Mouse (Mus musculus): ENCODE results near the gene Nop56. TPM values are rescaled to one million over a fixed set of nuclear protein-coding genes. Genes with fewer than 3 reads are reported as not detected.

Gene Nop56
- polyA plus RNA-seq (2015; fragmentation: Nextera tagmentation; extraction: Ambion mirVana), result 98.2 and 104 TPM in 2 replicates

DNA sequence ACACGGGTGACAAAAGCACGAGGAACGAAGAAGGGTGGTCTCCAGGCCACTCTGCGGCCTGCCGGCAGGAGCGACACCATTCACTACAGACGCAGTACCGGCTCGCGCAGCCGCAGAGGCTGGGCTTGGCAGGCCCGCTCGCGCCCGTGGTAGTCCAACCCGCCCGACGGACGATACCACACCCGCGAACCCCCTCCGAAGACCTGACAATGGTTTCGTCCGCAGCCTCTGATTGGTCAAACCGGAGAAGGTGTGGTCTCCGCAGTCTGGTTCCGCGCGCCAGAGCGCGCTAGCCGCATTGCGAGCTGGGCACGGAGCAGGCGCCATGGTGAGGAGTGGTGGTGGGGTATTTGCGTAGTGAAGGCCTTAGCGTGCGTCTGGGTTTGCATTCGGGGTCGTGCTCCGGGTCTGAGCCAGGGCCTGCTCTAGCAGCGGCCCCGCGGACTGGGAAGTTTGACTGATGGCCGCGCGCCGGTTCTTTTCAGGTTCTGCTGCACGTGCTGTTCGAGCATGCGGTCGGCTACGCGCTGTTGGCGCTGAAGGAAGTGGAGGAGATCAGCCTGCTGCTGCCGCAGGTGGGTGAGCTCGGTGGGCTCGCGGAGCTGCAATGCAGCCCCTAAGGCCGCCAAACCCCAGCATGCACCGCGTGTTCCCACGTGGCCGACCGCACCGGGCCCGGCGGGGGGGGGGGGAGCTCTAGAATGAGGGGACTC lies at the start of gene Nop56:
Gene Nop56, plus strand, starts transcription at position 282 of the 713 bp plus-strand sequence.
- ATAC-seq (ENCODE audit: low FRiP score, low TSS enrichment) (peak; percentile 98), DNase-seq (ENCODE audit: low spot score) (peak; percentile 99)
- H3K27me3 ChIP-seq (ENCODE audit: control insufficient read depth, insufficient read depth, low read length), result no peaks in the 10 kb centered on the region
- H3K9me3 ChIP-seq (ENCODE audit: control insufficient read depth, low read length), result no peaks in the 10 kb centered on the region
- peak within 1 kb of the TSS; percentile 88 for H3K27ac ChIP-seq (replicated peaks)
- peak within 1 kb of the TSS; percentile 83 for H3K4me3 ChIP-seq (ENCODE audit: low read depth, low read length)
- TF ChIP-seq EP300 (optimal IDR thresholded peaks at IDR 0.05) (no peak), CTCF (IDR thresholded peaks at IDR 0.05; ENCODE audit: low read depth) (peak; percentile 37)
- peak within 1 kb of the TSS; percentile 81 for H3K4me2 ChIP-seq (replicated peaks; ENCODE audit: low read depth)
- peaks cover 7% of the 10 kb centered on the region; the same call in 1 of the 2 replicates for H3K4me1 ChIP-seq (replicated peaks; ENCODE audit: control insufficient read depth, insufficient read depth)
- H3K9ac ChIP-seq (ENCODE audit: low read length), result peak within 1 kb of the TSS; percentile 86
- H3K36me3 ChIP-seq (ENCODE audit: control insufficient read depth, insufficient read depth, low read length), result peaks cover 13% of the 10 kb centered on the region
- under 1% methylated on average over 68 of the region's 68 CpGs for WGBS

DNA sequence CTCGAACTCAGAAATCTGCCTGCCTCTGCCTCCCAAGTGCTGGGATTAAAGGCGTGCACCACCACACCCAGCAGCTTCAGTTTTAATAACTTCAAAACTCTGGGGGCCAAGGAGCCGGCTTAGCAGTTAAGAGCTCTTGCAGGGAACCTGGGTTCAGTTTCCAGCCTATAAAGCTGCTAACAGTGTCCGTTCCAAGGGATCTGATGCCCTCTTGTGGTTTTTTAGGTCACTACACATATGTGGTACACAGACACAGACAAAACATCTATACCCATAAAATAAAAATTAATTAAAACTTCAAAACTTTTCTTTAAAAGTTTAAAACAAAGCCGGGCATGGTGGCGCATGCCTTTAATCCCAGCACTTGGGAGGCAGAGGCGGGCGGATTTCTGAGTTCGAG lies 27.3 kb upstream of the Nop56 start:
- ATAC-seq (ENCODE audit: low FRiP score, low TSS enrichment) (no peak), DNase-seq (ENCODE audit: low spot score) (no peak)
- no peaks in the 10 kb centered on the region for H3K9me3 ChIP-seq (ENCODE audit: control insufficient read depth, low read length)
- no peaks in the 10 kb centered on the region for H3K4me1 ChIP-seq (replicated peaks; ENCODE audit: control insufficient read depth, insufficient read depth)
- H3K27ac ChIP-seq (replicated peaks), result no peak overlapping the region
- no peak overlapping the region for H3K4me2 ChIP-seq (replicated peaks; ENCODE audit: low read depth)
- H3K9ac ChIP-seq (ENCODE audit: low read length), result no peak overlapping the region
- no peak overlapping the region for H3K4me3 ChIP-seq (ENCODE audit: low read depth, low read length)
- TF ChIP-seq CTCF (IDR thresholded peaks at IDR 0.05; ENCODE audit: low read depth) (peak; percentile 72), EP300 (optimal IDR thresholded peaks at IDR 0.05) (no peak)
- 48% methylated on average over 9 of the region's 9 CpGs for WGBS
- no peaks in the 10 kb centered on the region for H3K27me3 ChIP-seq (ENCODE audit: control insufficient read depth, insufficient read depth, low read length)
- no peaks in the 10 kb centered on the region for H3K36me3 ChIP-seq (ENCODE audit: control insufficient read depth, insufficient read depth, low read length)

DNA sequence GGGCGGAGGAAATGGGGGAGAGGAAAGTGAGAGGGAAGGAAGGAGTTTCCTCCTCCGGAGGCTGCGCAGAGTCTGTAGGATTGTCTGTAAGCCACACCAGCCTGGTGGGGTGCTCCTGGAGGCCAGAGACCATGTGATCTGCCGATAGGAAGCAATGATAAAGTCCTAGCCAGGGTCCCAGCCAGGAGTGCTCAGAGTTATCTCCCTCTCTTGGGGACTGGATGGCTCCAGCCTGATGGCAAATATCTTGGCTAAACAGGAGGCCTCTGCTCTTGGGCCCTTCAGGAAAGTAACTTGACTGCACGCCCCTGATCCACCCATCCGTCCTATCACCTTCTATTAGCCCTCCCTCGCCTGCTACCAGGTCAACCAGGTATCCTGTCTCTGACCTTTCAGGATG lies 26.0 kb upstream of the Nop56 start:
- no peak for TF ChIP-seq CTCF (IDR thresholded peaks at IDR 0.05; ENCODE audit: low read depth)
- TF ChIP-seq EP300 (optimal IDR thresholded peaks at IDR 0.05), result no peak

DNA sequence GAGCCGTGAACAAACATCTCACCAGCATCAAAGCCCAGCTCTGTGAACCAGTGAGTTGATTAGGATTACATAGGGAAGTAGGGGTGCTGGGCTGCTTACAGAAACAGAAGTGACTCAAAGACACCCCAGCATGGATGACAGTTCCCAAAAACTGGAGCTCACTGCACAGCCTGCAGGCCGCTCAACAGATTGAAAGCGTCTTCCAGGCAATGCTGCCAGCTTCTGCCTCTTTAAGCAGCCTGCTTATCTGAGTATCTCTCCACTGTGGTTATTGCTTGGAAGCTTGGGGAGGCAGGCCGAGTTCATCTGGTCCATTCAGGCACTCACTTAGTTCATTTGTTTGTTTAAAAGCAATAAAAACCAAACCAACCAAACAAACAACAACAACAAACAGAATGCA lies 17.5 kb upstream of the Nop56 start:
- Histone ChIP-seq H3K27ac (replicated peaks) (no peak overlapping the region), H3K9me3 (ENCODE audit: control insufficient read depth, low read length) (no peaks in the 10 kb centered on the region), H3K9ac (ENCODE audit: low read length) (no peak overlapping the region), H3K4me3 (ENCODE audit: low read depth, low read length) (no peak overlapping the region), H3K27me3 (ENCODE audit: control insufficient read depth, insufficient read depth, low read length) (no peaks in the 10 kb centered on the region), H3K4me2 (replicated peaks; ENCODE audit: low read depth) (no peak overlapping the region), H3K4me1 (replicated peaks; ENCODE audit: control insufficient read depth, insufficient read depth) (no peaks in the 10 kb centered on the region), H3K36me3 (ENCODE audit: control insufficient read depth, insufficient read depth, low read length) (no peaks in the 10 kb centered on the region)
- WGBS, result 70% methylated on average over 4 of the region's 4 CpGs
- TF ChIP-seq EP300 (optimal IDR thresholded peaks at IDR 0.05) (no peak), CTCF (IDR thresholded peaks at IDR 0.05; ENCODE audit: low read depth) (no peak)
- no peak for ATAC-seq (ENCODE audit: low FRiP score, low TSS enrichment)
- no peak for DNase-seq (ENCODE audit: low spot score)

More for the DNA sequence above, 26.0 kb upstream of the Nop56 start:
- no peaks in the 10 kb centered on the region for H3K9me3 ChIP-seq (ENCODE audit: control insufficient read depth, low read length)
- no peaks in the 10 kb centered on the region for H3K27me3 ChIP-seq (ENCODE audit: control insufficient read depth, insufficient read depth, low read length)
- no peak overlapping the region for H3K4me3 ChIP-seq (ENCODE audit: low read depth, low read length)
- H3K36me3 ChIP-seq (ENCODE audit: control insufficient read depth, insufficient read depth, low read length), result no peaks in the 10 kb centered on the region
- no peak overlapping the region for H3K9ac ChIP-seq (ENCODE audit: low read length)
- H3K4me2 ChIP-seq (replicated peaks; ENCODE audit: low read depth), result no peak overlapping the region
- DNase-seq (ENCODE audit: low spot score), result no peak
- ATAC-seq (ENCODE audit: low FRiP score, low TSS enrichment), result no peak
- H3K4me1 ChIP-seq (replicated peaks; ENCODE audit: control insufficient read depth, insufficient read depth), result no peaks in the 10 kb centered on the region
- WGBS, result 63% methylated on average over 6 of the region's 7 CpGs
- H3K27ac ChIP-seq (replicated peaks), result no peak overlapping the region

DNA sequence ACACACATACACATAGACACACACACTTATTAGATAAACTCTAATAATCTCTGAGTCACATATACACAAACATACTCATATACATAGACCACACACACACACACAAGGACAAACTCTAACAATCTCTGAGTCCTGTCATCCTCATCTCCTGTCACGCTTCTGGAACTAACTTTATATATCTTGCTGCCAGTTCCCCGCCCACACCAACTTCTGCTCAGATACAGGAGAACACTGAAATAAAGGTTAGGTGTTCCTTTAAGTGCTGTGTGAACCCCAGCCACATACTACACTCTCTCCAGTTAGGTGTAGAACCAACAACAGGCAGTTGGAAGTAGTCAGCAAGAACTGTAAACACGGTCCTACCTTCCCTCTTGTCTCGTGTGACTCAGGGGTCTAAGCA lies 13.4 kb upstream of the Nop56 start:
- TF ChIP-seq CTCF (IDR thresholded peaks at IDR 0.05; ENCODE audit: low read depth) (no peak), EP300 (optimal IDR thresholded peaks at IDR 0.05) (no peak)
- DNase-seq (ENCODE audit: low spot score) (no peak), ATAC-seq (ENCODE audit: low FRiP score, low TSS enrichment) (no peak)
- Histone ChIP-seq H3K9me3 (ENCODE audit: control insufficient read depth, low read length) (no peaks in the 10 kb centered on the region), H3K9ac (ENCODE audit: low read length) (no peak overlapping the region), H3K4me2 (replicated peaks; ENCODE audit: low read depth) (no peak overlapping the region), H3K4me3 (ENCODE audit: low read depth, low read length) (no peak overlapping the region), H3K4me1 (replicated peaks; ENCODE audit: control insufficient read depth, insufficient read depth) (no peaks in the 10 kb centered on the region), H3K27ac (replicated peaks) (no peak overlapping the region), H3K27me3 (ENCODE audit: control insufficient read depth, insufficient read depth, low read length) (no peaks in the 10 kb centered on the region), H3K36me3 (ENCODE audit: control insufficient read depth, insufficient read depth, low read length) (no peaks in the 10 kb centered on the region)
- WGBS, result 71% methylated on average over 4 of the region's 4 CpGs

DNA sequence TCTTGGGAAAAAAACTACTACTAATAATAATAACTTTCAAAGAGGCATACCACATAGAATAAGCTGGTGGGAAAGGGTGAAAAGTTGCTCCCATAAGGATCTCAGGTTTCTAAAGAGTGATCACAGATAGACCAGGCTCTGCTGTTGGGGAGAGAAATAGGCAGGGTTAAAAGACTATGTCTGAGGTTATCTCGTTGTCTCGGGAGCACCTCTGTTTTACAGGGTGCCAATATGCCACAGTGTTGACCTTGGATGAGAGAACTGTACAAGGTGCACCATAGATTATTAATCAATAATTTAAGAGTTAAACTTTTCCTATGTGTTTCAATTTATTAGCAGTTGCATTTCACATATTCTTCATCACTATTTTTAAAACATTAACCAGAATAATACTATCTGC lies 12.3 kb upstream of the Nop56 start:
- H3K27ac ChIP-seq (replicated peaks), result no peak overlapping the region
- no peak overlapping the region for H3K4me3 ChIP-seq (ENCODE audit: low read depth, low read length)
- no peaks in the 10 kb centered on the region for H3K27me3 ChIP-seq (ENCODE audit: control insufficient read depth, insufficient read depth, low read length)
- ATAC-seq (ENCODE audit: low FRiP score, low TSS enrichment) (no peak), DNase-seq (ENCODE audit: low spot score) (no peak)
- TF ChIP-seq EP300 (optimal IDR thresholded peaks at IDR 0.05) (no peak), CTCF (IDR thresholded peaks at IDR 0.05; ENCODE audit: low read depth) (no peak)
- no peaks in the 10 kb centered on the region for H3K4me1 ChIP-seq (replicated peaks; ENCODE audit: control insufficient read depth, insufficient read depth)
- WGBS, result 78% methylated on average over 2 of the region's 2 CpGs
- no peaks in the 10 kb centered on the region for H3K36me3 ChIP-seq (ENCODE audit: control insufficient read depth, insufficient read depth, low read length)
- no peak overlapping the region for H3K9ac ChIP-seq (ENCODE audit: low read length)
- H3K4me2 ChIP-seq (replicated peaks; ENCODE audit: low read depth), result no peak overlapping the region
- no peaks in the 10 kb centered on the region for H3K9me3 ChIP-seq (ENCODE audit: control insufficient read depth, low read length)
